Mouse (Mus musculus) midbrain, postnatal 0 days (tissue): Measurements from ENCODE around the gene Slfn2. TPM values are rescaled to one million over a fixed set of nuclear protein-coding genes. Genes with fewer than 3 reads are reported as not detected.

Source experiments
- ATAC-seq: fragments of 200-750 bp; cut with Nextera tagmentation; 2 replicates; pipeline ENCODE4 v1.8.0; 2017; ENCODE audit warnings: moderate number of reproducible peaks, mild to moderate bottlenecking, moderate TSS enrichment, moderate library complexity; ENCODE audit not compliant: low FRiP score
- DNase-seq: peaks from one replicate; pipeline ENCODE4 v3.0.0-alpha.2; 2015; ENCODE audit warnings: low spot score
- H3K27ac ChIP-seq: fragments of 300-500 bp; sonication (generic); 2 replicates; pipeline ENCODE4 v1.5.1; 2014; ENCODE audit warnings: low read depth, mild to moderate bottlenecking, low read length, mixed read lengths
- H3K27me3 ChIP-seq: fragments of 300-500 bp; sonication (generic); 2 replicates; pipeline ENCODE4 v1.6.1; 2014; ENCODE audit warnings: low read length, control low read depth, mixed read lengths; ENCODE audit not compliant: insufficient read depth
- H3K36me3 ChIP-seq: fragments of 300-500 bp; sonication (generic); 2 replicates; pipeline ENCODE4 v1.6.1; 2014; ENCODE audit warnings: low read length, control low read depth, mixed read lengths; ENCODE audit not compliant: insufficient read depth
- H3K4me1 ChIP-seq: fragments of 300-500 bp; sonication (generic); 2 replicates; pipeline ENCODE4 v1.6.1; 2014; ENCODE audit warnings: mild to moderate bottlenecking, control low read depth, antibody characterized with exemption, low read length, mixed read lengths; ENCODE audit not compliant: insufficient read depth
- H3K4me2 ChIP-seq: fragments of 300-500 bp; sonication (generic); 2 replicates; pipeline ENCODE4 v1.6.1; 2014; ENCODE audit warnings: low read depth, mild to moderate bottlenecking, low read length, mixed read lengths; ENCODE audit not compliant: poor library complexity, severe bottlenecking
- H3K4me3 ChIP-seq: fragments of 300-500 bp; sonication (generic); 2 replicates; pipeline ENCODE4 v1.5.1; 2014; ENCODE audit warnings: low read depth, mild to moderate bottlenecking, low read length, moderate library complexity
- H3K9ac ChIP-seq: fragments of 300-500 bp; sonication (generic); replicated peaks from 2 replicates; pipeline ENCODE4 v1.6.1; 2014; ENCODE audit warnings: mild to moderate bottlenecking, low read length, moderate library complexity, mixed read lengths; ENCODE audit not compliant: poor library complexity, severe bottlenecking
- H3K9me3 ChIP-seq: fragments of 300-500 bp; sonication (generic); 2 replicates; pipeline ENCODE4 v1.6.1; 2016; ENCODE audit warnings: low read length, control low read depth
- CTCF ChIP-seq: IDR thresholded peaks from 2 replicates; pipeline ENCODE4 v1.5.1; 2016; ENCODE audit warnings: antibody characterized with exemption, mild to moderate bottlenecking
- WGBS: fragments of 180-500 bp; shearing (Covaris S2); extraction: QIAGEN DNeasy Blood & Tissue Kit; methylation state at CpG from one replicate; pipeline ENCODE4 v1.1.7; 2014; 5-methylcytosine and 5-hydroxymethylcytosine counted together
- polyA plus RNA-seq: library from polyadenylated mRNA; unstranded; fragments of >200 nt; fragmentation: Nextera tagmentation; extraction: Ambion mirVana; gene quantifications from 2 replicates; pipeline ENCODE4 v1.2.1, GENCODE M21; 2015
- total RNA-seq: library from RNA; depleted of rRNA; stranded (reverse); fragments of >200 nt; gene quantifications from 2 replicates; pipeline ENCODE4 v1.2.3, GENCODE M21; 2014

Gene Slfn2
- total and polyA plus RNA-seq, 2 experiments from 2014 or later: 1.4 to 1.7 TPM

DNA sequence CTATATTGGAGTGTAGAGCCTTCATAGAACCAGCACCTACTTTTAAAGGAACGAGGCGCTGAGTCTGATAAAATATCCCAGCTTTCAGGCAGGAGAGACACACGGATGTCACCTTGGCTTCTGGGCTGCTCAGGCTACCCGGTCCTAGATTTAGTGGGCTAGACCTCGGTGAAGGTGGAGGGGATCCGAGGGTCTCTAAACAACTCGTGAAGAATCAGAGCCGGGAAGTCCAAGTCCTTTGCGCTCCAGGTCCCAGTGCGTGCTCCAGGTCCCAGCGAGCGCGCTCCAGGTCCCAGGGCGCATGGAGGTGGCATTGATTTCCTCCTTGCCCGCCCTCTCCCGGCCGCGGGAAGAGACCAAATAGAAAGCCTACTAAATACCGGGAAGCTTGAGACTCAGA is 25.1 kb upstream of the Slfn2 start:
- Histone ChIP-seq H3K27ac (no peak overlapping the region), H3K9me3 (no peaks in the 10 kb centered on the region), H3K4me1 (no peaks in the 10 kb centered on the region), H3K4me3 (no peak overlapping the region), H3K27me3 (no peaks in the 10 kb centered on the region), H3K36me3 (no peaks in the 10 kb centered on the region), H3K4me2 (peak overlapping the region; percentile 15; the same call in 1 of the 2 replicates), H3K9ac (no peak overlapping the region)
- DNase-seq (no peak), ATAC-seq (no peak)
- 12% methylated on average over 19 of the region's 19 CpGs for WGBS
- TF ChIP-seq CTCF: no peak

DNA sequence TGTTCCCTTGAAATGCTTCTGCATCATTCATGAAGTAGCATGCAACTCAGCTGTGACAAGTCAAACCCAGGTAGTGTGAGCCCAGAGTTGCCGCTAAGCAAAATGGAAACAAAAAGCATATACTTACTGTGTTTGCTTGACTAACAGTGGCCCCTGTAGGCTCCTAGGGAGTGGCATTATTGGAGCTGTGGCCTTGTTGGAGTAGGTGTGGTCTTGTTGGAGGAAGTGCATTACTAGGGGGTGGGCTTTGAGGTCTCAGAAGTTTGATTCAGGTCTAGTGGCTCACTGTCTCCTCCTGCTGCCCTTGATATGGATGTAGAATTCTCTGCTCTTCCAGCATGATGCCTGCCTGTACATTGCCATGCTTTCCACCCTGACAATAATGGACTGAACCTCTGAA is 24.6 kb upstream of the Slfn2 start:
- Histone ChIP-seq H3K9ac (no peak overlapping the region), H3K27ac (no peak overlapping the region), H3K4me2 (no peak overlapping the region; the same call in 1 of the 2 replicates), H3K36me3 (no peaks in the 10 kb centered on the region), H3K4me1 (no peaks in the 10 kb centered on the region), H3K27me3 (no peaks in the 10 kb centered on the region), H3K4me3 (no peak overlapping the region), H3K9me3 (no peaks in the 10 kb centered on the region)
- WGBS: 30% methylated on average over 1 of the region's 1 CpGs
- DNase-seq (no peak), ATAC-seq (no peak)
- no peak for TF ChIP-seq CTCF

DNA sequence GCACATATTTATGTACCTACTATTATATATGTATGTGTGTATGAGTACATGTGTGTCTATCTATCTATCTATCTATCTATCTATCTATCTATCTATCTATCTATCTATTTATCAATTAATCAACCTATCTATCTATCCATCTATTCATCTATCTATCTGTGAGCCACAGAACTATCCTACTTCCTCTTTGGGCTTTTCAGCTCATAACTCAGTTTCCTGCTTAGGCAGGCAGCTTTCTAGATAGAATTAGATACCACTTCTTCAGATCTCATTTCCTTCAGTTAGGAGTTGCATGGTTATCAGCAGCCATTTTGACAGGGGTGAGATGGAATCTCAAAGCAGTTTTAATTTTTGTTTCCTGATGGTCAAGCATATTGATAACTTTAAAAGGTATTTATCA is 23.9 kb upstream of the Slfn2 start:
- Histone ChIP-seq H3K4me2 (no peak overlapping the region), H3K4me3 (no peak overlapping the region), H3K27ac (no peak overlapping the region), H3K9me3 (no peaks in the 10 kb centered on the region), H3K36me3 (no peaks in the 10 kb centered on the region), H3K27me3 (no peaks in the 10 kb centered on the region), H3K9ac (no peak overlapping the region), H3K4me1 (no peaks in the 10 kb centered on the region)
- ATAC-seq (no peak), DNase-seq (no peak)
- TF ChIP-seq CTCF: no peak

DNA sequence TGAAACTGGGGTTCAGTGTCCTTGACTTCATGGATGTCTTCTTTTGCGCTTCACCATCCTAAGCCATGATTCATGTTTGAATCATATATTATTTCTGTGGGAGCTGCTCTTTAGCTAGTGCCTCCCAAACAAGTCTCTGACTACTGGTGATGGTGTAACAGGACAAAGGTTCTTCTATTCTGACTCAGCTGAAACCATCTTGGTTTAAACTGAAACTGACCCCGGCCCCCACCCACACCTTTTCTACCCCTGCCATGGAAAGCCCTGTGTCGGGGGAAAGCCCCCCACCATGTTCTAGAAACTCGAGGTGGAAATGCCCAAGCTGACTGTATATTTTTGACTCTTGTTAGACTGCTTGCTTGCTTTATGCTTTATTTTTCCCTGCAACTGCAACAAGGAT is 21.0 kb upstream of the Slfn2 start:
- Histone ChIP-seq H3K27me3 (no peaks in the 10 kb centered on the region), H3K9ac (no peak overlapping the region), H3K27ac (no peak overlapping the region), H3K4me1 (no peaks in the 10 kb centered on the region), H3K9me3 (no peaks in the 10 kb centered on the region), H3K4me3 (no peak overlapping the region), H3K4me2 (no peak overlapping the region), H3K36me3 (no peaks in the 10 kb centered on the region)
- ATAC-seq (no peak), DNase-seq (no peak)
- WGBS: 85% methylated on average over 4 of the region's 4 CpGs
- no peak for TF ChIP-seq CTCF

DNA sequence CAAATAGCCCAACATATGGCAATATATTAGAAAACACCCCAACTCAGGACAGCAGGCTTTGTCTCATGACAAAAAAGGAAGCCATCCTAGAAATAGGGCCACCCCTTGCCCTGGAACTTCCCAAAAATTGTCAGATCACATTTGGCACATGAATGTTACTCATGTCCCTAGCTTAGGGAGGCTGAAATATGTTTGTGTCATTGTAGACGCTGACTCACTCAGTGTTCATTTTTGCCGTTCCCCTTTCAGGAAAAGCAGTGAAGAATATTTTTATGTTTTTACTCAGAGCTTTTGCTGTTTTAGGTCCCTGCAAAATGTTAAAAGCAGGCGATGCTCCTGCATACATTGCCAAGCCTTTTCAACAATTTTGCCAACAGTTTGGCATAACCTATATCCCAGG is 19.3 kb upstream of the Slfn2 start:
- Histone ChIP-seq H3K36me3 (no peaks in the 10 kb centered on the region), H3K9me3 (no peaks in the 10 kb centered on the region), H3K4me2 (no peak overlapping the region), H3K9ac (no peak overlapping the region), H3K27me3 (no peaks in the 10 kb centered on the region), H3K4me3 (no peak overlapping the region), H3K27ac (no peak overlapping the region), H3K4me1 (no peaks in the 10 kb centered on the region)
- DNase-seq (no peak), ATAC-seq (no peak)
- no peak for TF ChIP-seq CTCF
- WGBS: 82% methylated on average over 3 of the region's 3 CpGs

DNA sequence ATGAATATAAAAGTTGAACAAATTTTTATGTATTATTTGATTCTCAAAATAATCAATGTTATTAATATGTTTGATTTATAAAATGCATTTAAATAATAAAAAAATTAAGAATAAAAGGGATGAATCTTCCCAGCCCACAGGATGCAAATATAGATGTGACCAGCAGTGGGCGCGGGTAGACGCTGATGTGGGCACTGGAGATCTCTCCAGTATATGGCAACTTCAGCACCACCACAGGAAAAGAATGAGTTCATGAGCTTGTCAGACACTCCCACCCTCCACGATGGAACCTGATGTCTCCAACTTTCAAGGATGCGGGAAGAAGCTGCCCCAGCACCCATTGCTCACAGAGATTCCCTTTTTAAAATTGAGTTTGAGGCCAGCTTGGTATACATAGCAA is 7.0 kb upstream of the Slfn2 start:
- ATAC-seq: no peak
- Histone ChIP-seq H3K27ac (no peak overlapping the region), H3K4me1 (no peaks in the 10 kb centered on the region), H3K4me2 (no peak overlapping the region), H3K9me3 (no peaks in the 10 kb centered on the region), H3K27me3 (no peaks in the 10 kb centered on the region), H3K9ac (no peak overlapping the region), H3K36me3 (no peaks in the 10 kb centered on the region), H3K4me3 (no peak overlapping the region)
- peak; percentile 66 for DNase-seq
- 5% methylated on average over 5 of the region's 5 CpGs for WGBS
- TF ChIP-seq CTCF: peak; percentile 82
